Mouse (Mus musculus) CH12.LX (cell line): ENCODE data around the gene Hlcs. TPM values are rescaled to one million over a fixed set of nuclear protein-coding genes. Genes with fewer than 3 reads are reported as not detected.

Source experiments
- DNase-seq: peaks from one replicate; pipeline ENCODE4 v3.0.0-alpha.2; 2013; ENCODE audit errors: extremely low read depth
- H3K27ac ChIP-seq: 2 replicates; pipeline ENCODE4 v1.5.1; 2012; ENCODE audit warnings: low read depth, mild to moderate bottlenecking, control low read depth, moderate library complexity; ENCODE audit not compliant: insufficient read depth
- H3K27me3 ChIP-seq: replicated peaks from 2 replicates; pipeline ENCODE3; 2012; ENCODE audit warnings: inconsistent platforms
- H3K36me3 ChIP-seq, 2 experiments: replicated peaks in 1 of 2; 2 replicates each; pipeline versions ENCODE3 to v1.6.1; 2012; ENCODE audit warnings: inconsistent platforms in 1 of 2, low read length in 1 of 2, mild to moderate bottlenecking in 1 of 2, mixed read lengths in 1 of 2, moderate library complexity in 1 of 2; ENCODE audit not compliant: control insufficient read depth in 1 of 2, insufficient read depth in 1 of 2
- H3K4me1 ChIP-seq, 2 experiments: 2 replicates each; pipeline ENCODE4 v1.6.1; 2012; ENCODE audit warnings: inconsistent platforms in 1 of 2, moderate library complexity in 1 of 2; ENCODE audit not compliant: insufficient read depth in 2 of 2, control insufficient read depth in 1 of 2
- H3K4me2 ChIP-seq: 2 replicates; pipeline ENCODE4 v1.6.1; 2012; ENCODE audit warnings: low read depth, mild to moderate bottlenecking, control low read depth; ENCODE audit not compliant: poor library complexity, insufficient read depth, severe bottlenecking
- H3K4me3 ChIP-seq, 3 experiments: fragments of 150-350 bp in 1 of 3; sonication (generic) in 1 of 3; replicated peaks in 1 of 3; 2 replicates each; pipeline versions ENCODE3 to v1.5.1; 2011 to 2012; ENCODE audit warnings: low read depth in 2 of 3, low read length in 2 of 3, mild to moderate bottlenecking in 2 of 3, moderate library complexity in 2 of 3, control low read depth in 1 of 3, improper control_type of control experiment in 1 of 3, inconsistent platforms in 1 of 3, mixed read lengths in 1 of 3; ENCODE audit not compliant: poor library complexity in 1 of 3
- H3K79me2 ChIP-seq: replicated peaks from 2 replicates; pipeline ENCODE4 v1.6.1; 2012; ENCODE audit warnings: mild to moderate bottlenecking, moderate library complexity; ENCODE audit not compliant: control insufficient read depth, poor library complexity, insufficient read depth, severe bottlenecking; ENCODE audit errors: extremely low read depth
- H3K9ac ChIP-seq: 2 replicates; pipeline ENCODE4 v1.6.1; 2012; ENCODE audit warnings: low read depth, mild to moderate bottlenecking, control low read depth, moderate library complexity; ENCODE audit not compliant: insufficient read depth
- H3K9me3 ChIP-seq: replicated peaks from 2 replicates; pipeline ENCODE3; 2012; ENCODE audit warnings: low read length, inconsistent platforms, mixed read lengths
- BHLHE40 ChIP-seq: IDR thresholded peaks from 2 replicates; pipeline ENCODE4 v1.6.1; 2011; ENCODE audit warnings: mild to moderate bottlenecking, low read depth, low read length, improper control_type of control experiment
- CHD1 ChIP-seq: IDR thresholded peaks from 2 replicates; pipeline ENCODE4 v1.6.1; 2012; ENCODE audit warnings: low read depth, low read length, improper control_type of control experiment, inconsistent platforms
- CHD2 ChIP-seq: IDR thresholded peaks from 2 replicates; pipeline ENCODE4 v1.6.1; 2011; ENCODE audit warnings: low read length, improper control_type of control experiment
- CTCF ChIP-seq, 2 experiments: IDR thresholded peaks in 1 of 2; conservative IDR thresholded peaks in 1 of 2; 2 replicates each; pipeline ENCODE4 v1.5.1; 2011 to 2012; ENCODE audit warnings: low read depth in 2 of 2, low read length in 2 of 2, improper control_type of control experiment in 1 of 2, inconsistent platforms in 1 of 2, mild to moderate bottlenecking in 1 of 2, moderate library complexity in 1 of 2
- E2F4 ChIP-seq: IDR thresholded peaks from 2 replicates; pipeline ENCODE4 v1.6.1; 2011; ENCODE audit warnings: low read depth, low read length, improper control_type of control experiment; ENCODE audit not compliant: insufficient replicate concordance
- ELF1 ChIP-seq: IDR thresholded peaks from 2 replicates; pipeline ENCODE4 v1.6.1; 2014; ENCODE audit warnings: low read depth, mild to moderate bottlenecking, inconsistent platforms, low read length, improper control_type of control experiment
- EP300 ChIP-seq: IDR thresholded peaks from 2 replicates; pipeline ENCODE4 v1.6.1; 2011; ENCODE audit warnings: low read length, improper control_type of control experiment
- GABPA ChIP-seq: IDR thresholded peaks from 2 replicates; pipeline ENCODE4 v1.6.1; 2012; ENCODE audit warnings: low read depth, low read length, improper control_type of control experiment, inconsistent platforms; ENCODE audit not compliant: insufficient replicate concordance
- JUN ChIP-seq: IDR thresholded peaks from 2 replicates; pipeline ENCODE4 v1.6.1; 2011; ENCODE audit warnings: low read depth, mild to moderate bottlenecking, low read length, improper control_type of control experiment, moderate library complexity; ENCODE audit not compliant: insufficient read depth
- JUND ChIP-seq: conservative IDR thresholded peaks from 2 replicates; pipeline ENCODE4 v1.6.1; 2011; ENCODE audit warnings: low read depth, low read length, improper control_type of control experiment
- KAT2A ChIP-seq: IDR thresholded peaks from 2 replicates; pipeline ENCODE4 v1.6.1; 2012; ENCODE audit warnings: low read length, improper control_type of control experiment, inconsistent platforms; ENCODE audit not compliant: insufficient replicate concordance
- MAFK ChIP-seq: IDR thresholded peaks from 2 replicates; pipeline ENCODE4 v1.6.1; 2011; ENCODE audit warnings: low read length, improper control_type of control experiment; ENCODE audit not compliant: insufficient replicate concordance
- MAX ChIP-seq: IDR thresholded peaks from 2 replicates; pipeline ENCODE4 v1.6.1; 2011; ENCODE audit warnings: low read length, improper control_type of control experiment
- MAZ ChIP-seq: IDR thresholded peaks from 2 replicates; pipeline ENCODE4 v1.6.1; 2012; ENCODE audit warnings: low read depth, mild to moderate bottlenecking, inconsistent platforms, low read length, improper control_type of control experiment, moderate library complexity
- MEF2A ChIP-seq: IDR thresholded peaks from 2 replicates; pipeline ENCODE4 v1.6.1; 2014; ENCODE audit warnings: low read depth, mild to moderate bottlenecking, inconsistent platforms, low read length, improper control_type of control experiment, borderline replicate concordance
- MXI1 ChIP-seq: IDR thresholded peaks from 2 replicates; pipeline ENCODE4 v1.6.1; 2011; ENCODE audit warnings: mild to moderate bottlenecking, low read depth, low read length, improper control_type of control experiment
- MYC ChIP-seq: IDR thresholded peaks from 2 replicates; pipeline ENCODE4 v1.6.1; 2011; ENCODE audit warnings: low read depth, mild to moderate bottlenecking, improper control_type of control experiment, low read length
- NELFE ChIP-seq: IDR thresholded peaks from 2 replicates; pipeline ENCODE4 v1.6.1; 2011; ENCODE audit warnings: low read depth, low read length, improper control_type of control experiment
- NRF1 ChIP-seq: IDR thresholded peaks from 2 replicates; pipeline ENCODE4 v1.6.1; 2014; ENCODE audit warnings: low read depth, mild to moderate bottlenecking, inconsistent platforms, low read length, improper control_type of control experiment, moderate library complexity
- PAX5 ChIP-seq: IDR thresholded peaks from 2 replicates; pipeline ENCODE4 v1.6.1; 2012; ENCODE audit warnings: low read length, inconsistent platforms, mixed read lengths
- POLR2A ChIP-seq: IDR thresholded peaks from 2 replicates; pipeline ENCODE4 v1.6.1; 2011; ENCODE audit warnings: low read depth, mild to moderate bottlenecking, improper control_type of control experiment, low read length
- POLR2AphosphoS2 ChIP-seq: IDR thresholded peaks from 2 replicates; pipeline ENCODE4 v1.6.1; 2011; ENCODE audit warnings: low read depth, low read length, improper control_type of control experiment
- RAD21 ChIP-seq: IDR thresholded peaks from 2 replicates; pipeline ENCODE4 v1.6.1; 2011; ENCODE audit warnings: low read depth, mild to moderate bottlenecking, low read length, improper control_type of control experiment, moderate library complexity
- RCOR1 ChIP-seq: conservative IDR thresholded peaks from 2 replicates; pipeline ENCODE4 v1.6.1; 2012; ENCODE audit warnings: low read depth, mild to moderate bottlenecking, inconsistent platforms, low read length, improper control_type of control experiment
- SIN3A ChIP-seq: IDR thresholded peaks from 2 replicates; pipeline ENCODE4 v1.6.1; 2012; ENCODE audit warnings: low read length, improper control_type of control experiment, inconsistent platforms
- SMC3 ChIP-seq: IDR thresholded peaks from 2 replicates; pipeline ENCODE4 v1.6.1; 2011; ENCODE audit warnings: low read depth, low read length, improper control_type of control experiment
- TBP ChIP-seq: conservative IDR thresholded peaks from 2 replicates; pipeline ENCODE4 v1.6.1; 2011; ENCODE audit warnings: low read depth, low read length, improper control_type of control experiment
- TCF12 ChIP-seq: IDR thresholded peaks from 2 replicates; pipeline ENCODE4 v1.6.1; 2014; ENCODE audit warnings: low read depth, mild to moderate bottlenecking, inconsistent platforms, low read length, improper control_type of control experiment
- UBTF ChIP-seq: IDR thresholded peaks from 2 replicates; pipeline ENCODE4 v1.6.1; 2012; ENCODE audit warnings: low read depth, mild to moderate bottlenecking, inconsistent platforms, low read length, improper control_type of control experiment, moderate library complexity
- USF1 ChIP-seq: IDR thresholded peaks from 2 replicates; pipeline ENCODE4 v1.6.1; 2014; ENCODE audit warnings: low read depth, mild to moderate bottlenecking, inconsistent platforms, low read length, improper control_type of control experiment
- USF2 ChIP-seq: conservative IDR thresholded peaks from 2 replicates; pipeline ENCODE4 v1.6.1; 2011; ENCODE audit warnings: low read depth, low read length, improper control_type of control experiment
- ZC3H11A ChIP-seq: IDR thresholded peaks from 2 replicates; pipeline ENCODE4 v1.6.1; 2012; ENCODE audit warnings: low read depth, mild to moderate bottlenecking, inconsistent platforms, low read length, improper control_type of control experiment
- ZMIZ1 ChIP-seq: IDR thresholded peaks from 2 replicates; pipeline ENCODE4 v1.6.1; 2012; ENCODE audit warnings: low read depth, mild to moderate bottlenecking, inconsistent platforms, low read length, improper control_type of control experiment
- ZNF384 ChIP-seq: IDR thresholded peaks from 2 replicates; pipeline ENCODE4 v1.6.1; 2012; ENCODE audit warnings: low read depth, low read length, improper control_type of control experiment, inconsistent platforms
- dilution Hi-C: fragments of 300-500 bp; cut with MboI; formaldehyde crosslinking; loops from 2 replicates; pipeline ENCODE4 v1.14.3; 2020; ENCODE audit warnings: low sequenced_read_pairs; ENCODE audit not compliant: extremely low pct_unique_long_range_greater_than_20kb, extremely low pct_ligation_motif_present
- in situ Hi-C: fragments of 300-500 bp; cut with MboI; formaldehyde crosslinking; loops from 3 replicates; pipeline ENCODE4 v1.14.3; 2019; ENCODE audit warnings: low sequenced_read_pairs, low pct_ligation_motif_present, low pct_unique_long_range_greater_than_20kb, mixed read lengths
- polyA plus RNA-seq: library from polyadenylated mRNA; unstranded; fragments of >175 nt; gene quantifications from 2 replicates; pipeline ENCODE4 v1.2.1, GENCODE M21; 2012; ENCODE audit warnings: low read depth; ENCODE audit not compliant: insufficient read length
- total RNA-seq, 2 experiments: library from RNA; depleted of rRNA; stranded (reverse); fragments of 300-350 nt in 1 of 2; fragments of >200 nt in 1 of 2; gene quantifications; 2 replicates each; pipeline ENCODE4 v1.2.3; 2012 to 2014

Hlcs gene
- total and polyA plus RNA-seq, 3 experiments = 5.3 to 12.5 (median 9.4) TPM

GRCm38 (mm10) chr16:94356046-94356445 is 42.7 kb upstream of the Hlcs start:
- H3K36me3 ChIP-seq = no peaks in the 10 kb centered on the region
- in situ Hi-C loops = no loop called here
- no peak overlapping the region for H3K27ac ChIP-seq
- no peaks in the 10 kb centered on the region for H3K27me3 ChIP-seq
- no peaks in the 10 kb centered on the region for H3K79me2 ChIP-seq
- peaks cover 12 to 37% of the 10 kb centered on the region in 2 experiments for H3K4me1 ChIP-seq
- H3K9me3 ChIP-seq = no peaks in the 10 kb centered on the region
- H3K4me2 ChIP-seq = no peak overlapping the region
- no peak for TF ChIP-seq JUN
- TF ChIP-seq USF1 = no peak
- no peak for TF ChIP-seq PAX5
- TF ChIP-seq ZNF384 = no peak
- TF ChIP-seq USF2 = no peak
- no peak for TF ChIP-seq NRF1
- no peak for TF ChIP-seq SIN3A
- no peak for TF ChIP-seq ELF1
- TF ChIP-seq CHD2 = no peak
- TF ChIP-seq MXI1 = no peak
- TF ChIP-seq POLR2A = no peak
- H3K4me3 ChIP-seq = no peak overlapping the region
- H3K9ac ChIP-seq = no peak overlapping the region
- dilution Hi-C loops = no loop called here
- no peak for DNase-seq

DNA sequence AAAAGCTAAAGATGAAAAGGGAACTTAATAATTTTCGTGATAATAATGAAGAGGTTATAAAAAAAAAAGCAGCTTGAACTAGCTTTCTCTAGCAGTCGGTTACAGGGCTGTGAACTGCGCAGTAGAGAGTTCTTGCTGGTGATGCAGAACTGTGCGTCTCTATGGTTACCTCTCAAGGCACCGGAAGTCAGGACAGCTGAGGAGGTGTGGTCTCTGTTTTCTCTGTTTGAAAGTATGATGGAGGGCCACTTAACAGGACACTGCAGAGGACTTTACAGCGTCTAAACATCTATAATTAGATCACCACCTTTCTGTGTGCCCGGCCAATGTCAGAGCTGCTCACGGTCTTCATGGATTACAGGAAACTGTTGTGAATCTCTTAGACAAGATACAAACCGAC is 41.1 kb upstream of the Hlcs start:
- in situ Hi-C loops (no loop called here), dilution Hi-C loops (no loop called here)
- Histone ChIP-seq H3K79me2 (no peaks in the 10 kb centered on the region), H3K4me2 (peak overlapping the region; percentile 73), H3K36me3 (no peaks in the 10 kb centered on the region), H3K4me1 (peaks cover 15 to 34% of the 10 kb centered on the region in 2 experiments), H3K27ac (no peak overlapping the region), H3K9ac (peak overlapping the region; percentile 34; the same call in 1 of the 2 replicates), H3K27me3 (no peaks in the 10 kb centered on the region), H3K4me3 (no peak overlapping the region), H3K9me3 (no peaks in the 10 kb centered on the region)
- peak; percentile 92 for DNase-seq
- TF ChIP-seq TBP (peak; percentile 79), MYC (no peak), CHD1 (no peak), JUN (no peak), MAFK (no peak), KAT2A (no peak), E2F4 (no peak), NELFE (peak; percentile 45; the same call in 1 of the 2 replicates), EP300 (no peak), RAD21 (no peak), BHLHE40 (no peak), MAX (no peak), ZNF384 (no peak), POLR2AphosphoS2 (no peak), GABPA (no peak), TCF12 (peak; percentile 40; the same call in 1 of the 2 replicates), ZC3H11A (no peak), ELF1 (peak; percentile 86), NRF1 (peak; percentile 78), SMC3 (no peak), MAZ (no peak), USF2 (no peak), MEF2A (peak; percentile 67; the same call in 1 of the 2 replicates), JUND (no peak), CHD2 (no peak), PAX5 (no peak), SIN3A (peak; percentile 88), USF1 (no peak), ZMIZ1 (no peak), CTCF (conservative IDR thresholded peaks at IDR 0.05 in 1 of 2, IDR thresholded peaks at IDR 0.05 in 1 of 2; ENCODE audit: low read depth in 2 of 2, low read length in 2 of 2) (no peak), UBTF (no peak), POLR2A (peak; percentile 50), RCOR1 (no peak)
